Mouse (Mus musculus) lung, postnatal 4 days (tissue): Measurements from ENCODE around the gene Il1rapl1.

Source experiments
- DNase-seq, 2 experiments: peaks; one replicate each; pipeline ENCODE4 v3.0.0; 2021

The Il1rapl1 gene

DNA sequence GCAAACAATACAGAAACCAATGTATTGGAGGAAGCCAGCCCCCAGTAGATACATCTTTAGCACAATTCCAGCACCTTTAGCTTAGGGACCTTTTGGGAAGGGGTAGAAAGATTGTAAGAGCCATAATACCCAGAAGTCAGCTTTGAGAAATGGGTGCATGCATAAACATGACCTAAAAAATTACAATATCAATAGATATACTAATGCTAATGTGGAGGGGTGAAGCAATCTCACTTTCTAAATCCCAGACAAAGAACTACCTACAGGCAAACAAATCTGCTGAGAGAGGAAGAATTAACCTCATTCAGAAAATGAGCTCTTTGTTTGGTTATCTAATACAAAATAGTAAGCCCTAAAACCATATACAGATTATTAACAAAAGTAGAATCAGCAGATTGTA, 607.4 kb downstream of the Il1rapl1 start:
- DNase-seq = no peak

DNA sequence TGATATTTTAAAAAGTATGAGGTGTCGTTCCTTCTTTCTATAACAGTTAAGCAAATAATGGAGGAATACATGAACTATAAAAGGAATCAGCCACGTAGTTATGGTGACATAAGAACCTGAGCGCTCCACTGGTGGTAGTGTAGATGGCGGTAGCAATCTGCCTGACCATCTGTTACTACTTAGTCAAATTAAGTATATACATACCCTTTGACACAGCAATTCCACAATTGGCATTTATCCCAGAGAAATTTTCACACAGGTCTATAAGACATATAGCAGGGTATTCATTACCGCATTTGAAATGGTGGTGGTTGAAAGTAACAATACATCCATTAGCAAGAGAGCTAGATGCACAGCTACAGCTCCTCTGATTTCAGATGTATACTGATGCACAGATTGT, 612.8 kb downstream of the Il1rapl1 start:
- no peak for DNase-seq

- no peak for DNase-seq
These were observed 632.0 kb downstream of the Il1rapl1 start for GRCm38 (mm10) chrX:87483416-87483815.

- peak; percentile 78 to 84 for DNase-seq
These were observed 877.3 kb downstream of the Il1rapl1 start for GRCm38 (mm10) chrX:87238191-87238590.

DNA sequence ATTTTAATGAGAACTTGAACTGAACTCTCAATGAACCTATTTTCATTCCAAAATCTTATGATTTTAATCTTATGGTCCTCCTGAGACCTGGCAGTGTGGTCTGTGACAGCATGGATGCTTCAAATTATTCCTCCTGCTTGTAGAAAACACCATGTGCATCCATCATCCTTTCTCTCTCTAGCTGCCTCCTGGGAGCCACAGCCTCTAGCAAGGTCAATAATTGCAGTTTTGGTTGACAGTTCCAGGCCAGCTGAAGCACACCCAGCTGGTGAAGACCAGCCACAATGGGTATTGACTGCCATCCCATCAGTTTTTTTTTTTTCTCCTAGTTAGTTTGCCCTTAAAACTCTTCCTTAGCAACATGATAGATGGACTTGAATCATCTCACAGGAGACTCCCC, 890.2 kb downstream of the Il1rapl1 start:
- DNase-seq = no peak

DNA sequence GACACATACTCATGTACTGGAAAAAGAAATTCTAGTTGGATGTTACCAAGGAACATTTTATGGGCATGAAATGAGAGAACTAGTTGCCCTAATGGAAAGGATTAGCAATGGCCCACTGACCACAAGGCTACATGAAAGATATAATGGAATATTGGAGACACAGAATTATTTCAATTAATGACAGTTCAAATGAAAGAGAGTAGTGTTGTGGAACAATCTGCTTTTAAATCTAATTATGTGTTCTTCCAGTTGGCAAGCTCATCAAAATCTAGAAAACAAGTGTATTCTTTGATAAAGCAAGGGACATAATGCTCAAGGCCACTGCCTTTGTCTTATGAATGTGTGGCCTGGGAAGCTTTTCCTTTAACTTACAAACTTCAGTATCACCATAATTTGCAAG, 1113.1 kb downstream of the Il1rapl1 start:
- DNase-seq = no peak

- no peak for DNase-seq
These were observed 1160.3 kb downstream of the Il1rapl1 start for GRCm38 (mm10) chrX:86955126-86955525.

DNA sequence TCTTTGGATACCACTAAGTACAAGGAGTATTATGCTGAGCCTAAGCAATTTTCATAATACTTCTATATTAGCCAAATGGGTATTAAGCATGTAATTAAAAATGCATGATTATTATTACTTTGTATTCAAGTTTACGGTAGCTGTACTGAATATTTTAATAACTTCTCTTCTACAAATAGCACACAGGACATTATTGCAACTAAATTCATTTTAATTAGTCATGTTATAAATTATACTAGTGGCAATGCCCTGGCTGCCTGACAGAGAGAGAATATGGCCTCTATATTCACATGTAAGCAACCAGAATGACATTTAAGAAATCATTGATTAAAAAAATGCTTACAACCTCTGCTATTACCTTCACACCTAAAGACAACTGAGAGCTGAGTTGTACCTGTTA, 1160.8 kb downstream of the Il1rapl1 start:
- no peak for DNase-seq

DNA sequence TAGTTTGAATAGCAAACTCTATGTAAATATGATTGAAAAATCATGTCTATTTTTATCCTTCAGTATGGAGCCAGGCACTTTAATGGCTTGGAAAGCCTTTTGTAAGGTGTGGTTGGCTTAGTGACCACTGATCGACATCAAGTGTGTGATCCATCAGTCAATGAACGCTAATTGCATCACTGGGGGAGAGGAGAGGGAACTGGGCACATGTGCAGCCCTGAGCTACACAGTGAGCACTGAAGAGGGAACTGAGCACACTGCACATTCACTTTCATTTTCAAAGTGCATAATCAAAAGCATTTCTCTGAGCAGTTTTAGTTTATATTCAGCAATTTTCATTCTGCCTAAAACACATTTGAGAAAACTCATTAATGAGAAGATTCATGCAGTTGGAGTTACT, 1164.5 kb downstream of the Il1rapl1 start:
- no peak for DNase-seq

DNA sequence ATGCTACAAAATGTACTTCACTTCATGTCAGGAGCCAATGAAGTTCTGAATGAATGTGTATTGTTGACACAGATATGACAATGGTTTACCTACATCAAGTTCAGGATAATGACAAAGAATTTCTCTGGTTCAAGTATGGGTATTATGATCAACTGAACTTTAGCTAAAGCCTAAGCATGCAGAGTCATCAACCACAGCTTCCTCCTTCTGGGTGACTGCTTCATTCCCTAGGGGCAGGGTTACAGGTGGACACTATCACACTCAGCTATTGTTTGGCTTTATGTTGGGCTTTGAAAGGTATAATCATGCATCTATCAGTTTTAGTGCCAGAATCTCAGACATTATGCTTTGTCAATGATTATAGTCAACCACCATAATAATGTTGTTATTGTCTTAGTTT, 1166.3 kb downstream of the Il1rapl1 start:
- DNase-seq = no peak

DNA sequence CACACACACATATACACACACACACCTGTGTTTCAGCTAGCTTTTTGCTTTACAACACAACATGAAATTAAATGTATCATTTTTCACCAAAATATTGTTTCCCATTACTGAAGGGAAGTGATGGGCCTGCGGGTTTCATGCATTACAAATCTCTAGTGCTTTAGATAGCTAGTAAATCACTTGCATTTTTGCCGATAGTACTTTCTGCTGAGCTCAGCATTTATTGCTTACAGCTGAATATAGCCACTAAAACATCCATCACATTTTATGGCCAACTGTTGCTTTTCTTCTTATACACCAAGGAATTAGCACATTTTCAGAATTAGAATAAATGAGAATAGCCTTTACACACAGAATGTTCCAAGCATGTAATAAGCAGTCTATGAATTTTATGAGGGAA, 1260.6 kb downstream of the Il1rapl1 start:
- no peak for DNase-seq

GRCm38 (mm10) chrX:86808218-86808617, 1307.2 kb downstream of the Il1rapl1 start:
- DNase-seq = no peak

GRCm38 (mm10) chrX:86802725-86803124, 1312.7 kb downstream of the Il1rapl1 start:
- DNase-seq = no peak

- DNase-seq = no peak
These were observed 1386.6 kb downstream of the Il1rapl1 start for GRCm38 (mm10) chrX:86728803-86729202.
